Mouse (Mus musculus): ENCODE results near the gene Eps8. TPM values are rescaled to one million over a fixed set of nuclear protein-coding genes. Genes with fewer than 3 reads are reported as not detected.

Eps8 gene
- polyA plus RNA-seq, 1 experiment from 2014 or later: 27.0 TPM

DNA sequence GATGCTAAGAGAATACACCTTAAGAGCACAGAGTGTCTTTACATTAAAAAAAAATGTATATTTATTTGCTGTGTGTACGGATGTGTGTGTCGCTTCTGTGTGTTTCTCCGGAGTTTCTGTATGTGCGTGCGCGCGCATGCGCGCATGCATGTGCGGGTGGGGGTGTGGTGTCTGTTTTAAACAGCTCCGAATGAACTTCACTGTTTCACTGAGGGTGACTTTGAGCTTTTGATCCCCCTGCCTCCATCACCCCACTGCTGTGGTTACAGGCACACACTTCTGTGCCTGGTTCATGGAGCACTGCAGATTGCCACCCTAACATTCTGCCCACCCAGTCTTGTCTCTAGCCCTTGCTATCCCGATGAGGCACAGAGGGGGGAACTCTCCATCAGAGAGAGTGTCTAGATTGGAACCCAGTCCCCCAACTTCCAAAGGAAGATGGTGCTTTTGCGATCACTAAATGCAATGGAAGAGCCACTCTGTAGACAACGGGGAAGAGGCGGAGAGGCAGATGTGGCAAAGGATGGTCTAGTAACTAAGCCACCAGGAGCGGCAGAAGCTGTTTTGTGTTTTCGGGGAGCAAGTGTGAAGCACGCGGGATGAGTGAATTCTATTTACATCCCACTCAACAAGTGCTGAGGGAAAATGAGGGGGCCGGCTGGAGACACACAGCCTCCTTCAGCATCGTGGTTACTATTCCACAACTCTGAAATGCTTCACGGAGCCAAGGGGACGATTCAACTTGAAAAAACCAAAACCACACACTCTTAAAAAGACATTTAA lies 7.1 kb upstream of the Eps8 start:
- 84% methylated on average over 23 of the region's 23 CpGs for WGBS
- no peaks in the 10 kb centered on the region for H3K27me3 ChIP-seq
- no peaks in the 10 kb centered on the region for H3K9me3 ChIP-seq
- no peak overlapping the region for H3K4me3 ChIP-seq
- no peaks in the 10 kb centered on the region for H3K36me3 ChIP-seq
- H3K27ac ChIP-seq: no peak overlapping the region
- no peaks in the 10 kb centered on the region for H3K4me1 ChIP-seq
- H3K4me2 ChIP-seq: no peak overlapping the region
- H3K9ac ChIP-seq: no peak overlapping the region
- no peak for ATAC-seq (ENCODE audit: insufficient number of reproducible peaks, low FRiP score, low TSS enrichment, low read depth)

DNA sequence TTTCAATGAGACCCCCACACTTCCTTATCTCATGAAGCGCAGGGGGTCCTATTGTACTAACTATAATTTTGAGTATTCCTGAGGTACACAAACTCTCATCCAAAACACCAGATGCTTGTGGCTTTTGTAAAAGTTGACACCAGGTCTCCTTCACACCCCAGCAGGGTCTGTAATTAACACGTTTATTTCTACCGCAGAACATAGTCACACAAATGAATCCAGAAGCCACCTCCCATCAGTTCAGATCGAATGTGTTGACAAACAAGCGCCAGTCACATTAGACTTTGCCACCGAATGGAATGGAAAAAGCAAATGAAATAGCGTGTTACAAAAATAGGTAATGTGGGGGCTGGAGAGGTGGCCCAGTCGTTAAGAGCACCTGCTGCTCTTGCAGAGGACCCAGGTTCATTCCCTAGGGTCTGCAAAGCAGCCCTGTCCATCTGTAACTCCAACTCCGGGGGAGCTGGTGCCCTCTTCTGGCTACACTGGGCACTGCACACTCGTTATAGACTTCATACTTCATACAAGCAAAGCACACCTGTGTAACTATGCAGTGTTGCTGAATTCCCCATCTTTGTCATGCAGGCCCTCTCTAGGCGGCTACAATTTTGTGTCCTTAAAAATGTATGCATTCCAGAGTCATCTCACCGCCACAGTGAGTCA lies 3.9 kb upstream of the Eps8 start:
- Histone ChIP-seq H3K4me2 (no peak overlapping the region), H3K4me3 (no peak overlapping the region), H3K4me1 (no peaks in the 10 kb centered on the region), H3K9me3 (no peaks in the 10 kb centered on the region), H3K27ac (no peak overlapping the region), H3K36me3 (no peaks in the 10 kb centered on the region), H3K9ac (no peak overlapping the region), H3K27me3 (no peaks in the 10 kb centered on the region)
- 74% methylated on average over 12 of the region's 12 CpGs for WGBS
- no peak for ATAC-seq (ENCODE audit: insufficient number of reproducible peaks, low FRiP score, low TSS enrichment, low read depth)

DNA sequence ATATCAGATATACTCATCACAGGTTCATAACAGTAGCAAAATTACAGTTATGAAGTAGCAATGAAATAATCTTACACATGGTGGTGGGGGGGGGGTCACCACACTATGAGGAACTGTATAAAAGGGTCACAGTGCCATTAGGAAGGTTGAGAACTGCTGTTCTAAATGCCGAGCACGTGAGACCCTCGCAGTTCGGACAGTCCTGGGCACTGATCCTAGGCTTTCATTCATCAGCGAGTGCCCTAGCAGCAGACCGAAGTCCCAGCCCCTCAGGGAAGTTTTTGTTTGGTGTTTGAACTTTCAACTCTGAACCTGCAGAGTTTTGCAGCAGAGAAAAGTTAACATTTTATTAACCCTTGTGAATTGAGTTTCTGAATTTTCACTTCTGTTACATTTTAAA lies 2.5 kb upstream of the Eps8 start:
- H3K27ac ChIP-seq: no peak overlapping the region
- 78% methylated on average over 6 of the region's 6 CpGs for WGBS
- no peaks in the 10 kb centered on the region for H3K9me3 ChIP-seq
- H3K27me3 ChIP-seq: no peaks in the 10 kb centered on the region
- no peaks in the 10 kb centered on the region for H3K36me3 ChIP-seq
- H3K4me2 ChIP-seq: no peak overlapping the region
- H3K4me3 ChIP-seq: no peak overlapping the region
- ATAC-seq (ENCODE audit: insufficient number of reproducible peaks, low FRiP score, low TSS enrichment, low read depth): no peak
- H3K4me1 ChIP-seq: no peaks in the 10 kb centered on the region
- H3K9ac ChIP-seq: no peak overlapping the region

DNA sequence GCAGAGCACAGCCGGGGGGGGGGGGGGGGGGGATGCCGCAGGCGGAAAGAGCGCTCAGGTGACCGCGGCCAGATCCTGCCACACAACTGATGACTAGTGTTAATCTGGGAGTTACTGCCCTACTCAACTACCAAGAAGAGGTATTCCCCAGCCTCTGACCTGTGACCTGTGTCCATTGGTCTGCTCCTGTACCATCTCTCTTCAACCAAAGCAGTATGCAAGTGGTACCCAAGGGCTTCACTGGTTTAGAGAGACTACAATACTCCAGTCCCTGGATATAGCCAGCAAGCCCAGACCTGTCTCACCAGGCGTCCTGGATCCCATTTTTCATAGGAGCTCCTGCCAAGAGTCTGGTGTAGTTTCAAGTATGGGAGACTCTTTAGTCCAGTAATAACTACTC lies 5.1 kb downstream of the Eps8 start:
- 30% methylated on average over 2 of the region's 7 CpGs for WGBS
- Histone ChIP-seq H3K36me3 (no peaks in the 10 kb centered on the region), H3K9ac (no peak overlapping the region), H3K27me3 (no peaks in the 10 kb centered on the region), H3K27ac (no peak overlapping the region), H3K4me1 (peaks cover 8% of the 10 kb centered on the region; the same call in 1 of the 2 replicates), H3K4me3 (peak overlapping the region; percentile 68), H3K9me3 (no peaks in the 10 kb centered on the region), H3K4me2 (peak overlapping the region; percentile 96)
- no peak for ATAC-seq (ENCODE audit: insufficient number of reproducible peaks, low FRiP score, low TSS enrichment, low read depth)

DNA sequence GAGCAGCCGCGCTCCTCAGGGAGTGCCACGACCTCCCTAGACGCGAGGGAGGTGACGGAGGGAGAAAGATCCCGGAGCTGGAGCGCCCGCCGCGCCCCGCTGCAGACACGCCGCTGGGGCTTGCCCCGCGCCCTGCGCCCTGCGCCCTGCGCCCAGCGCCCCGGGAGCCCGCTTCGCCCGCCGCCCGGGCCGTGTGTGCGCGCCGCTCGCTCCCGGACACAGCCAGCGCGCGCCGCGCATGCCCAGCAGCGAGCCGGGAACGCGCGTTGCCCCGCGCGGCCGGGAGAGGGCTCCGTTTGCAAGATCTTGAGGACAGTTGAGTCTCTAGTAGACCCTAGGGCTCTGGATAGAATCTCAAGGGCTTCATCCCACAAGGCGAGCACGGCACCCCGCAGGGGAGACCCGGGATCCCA lies 5.6 kb downstream of the Eps8 start:
- Histone ChIP-seq H3K4me1 (peaks cover 8% of the 10 kb centered on the region; the same call in 1 of the 2 replicates), H3K27me3 (no peaks in the 10 kb centered on the region), H3K9ac (peak overlapping the region; percentile 59), H3K27ac (peak overlapping the region; percentile 68; the same call in 1 of the 2 replicates), H3K4me2 (peak overlapping the region; percentile 96), H3K9me3 (no peaks in the 10 kb centered on the region), H3K36me3 (no peaks in the 10 kb centered on the region), H3K4me3 (peak overlapping the region; percentile 68)
- WGBS: under 1% methylated on average over 45 of the region's 51 CpGs
- ATAC-seq (ENCODE audit: insufficient number of reproducible peaks, low FRiP score, low TSS enrichment, low read depth): peak; percentile 59; the same call in 1 of the 2 replicates

DNA sequence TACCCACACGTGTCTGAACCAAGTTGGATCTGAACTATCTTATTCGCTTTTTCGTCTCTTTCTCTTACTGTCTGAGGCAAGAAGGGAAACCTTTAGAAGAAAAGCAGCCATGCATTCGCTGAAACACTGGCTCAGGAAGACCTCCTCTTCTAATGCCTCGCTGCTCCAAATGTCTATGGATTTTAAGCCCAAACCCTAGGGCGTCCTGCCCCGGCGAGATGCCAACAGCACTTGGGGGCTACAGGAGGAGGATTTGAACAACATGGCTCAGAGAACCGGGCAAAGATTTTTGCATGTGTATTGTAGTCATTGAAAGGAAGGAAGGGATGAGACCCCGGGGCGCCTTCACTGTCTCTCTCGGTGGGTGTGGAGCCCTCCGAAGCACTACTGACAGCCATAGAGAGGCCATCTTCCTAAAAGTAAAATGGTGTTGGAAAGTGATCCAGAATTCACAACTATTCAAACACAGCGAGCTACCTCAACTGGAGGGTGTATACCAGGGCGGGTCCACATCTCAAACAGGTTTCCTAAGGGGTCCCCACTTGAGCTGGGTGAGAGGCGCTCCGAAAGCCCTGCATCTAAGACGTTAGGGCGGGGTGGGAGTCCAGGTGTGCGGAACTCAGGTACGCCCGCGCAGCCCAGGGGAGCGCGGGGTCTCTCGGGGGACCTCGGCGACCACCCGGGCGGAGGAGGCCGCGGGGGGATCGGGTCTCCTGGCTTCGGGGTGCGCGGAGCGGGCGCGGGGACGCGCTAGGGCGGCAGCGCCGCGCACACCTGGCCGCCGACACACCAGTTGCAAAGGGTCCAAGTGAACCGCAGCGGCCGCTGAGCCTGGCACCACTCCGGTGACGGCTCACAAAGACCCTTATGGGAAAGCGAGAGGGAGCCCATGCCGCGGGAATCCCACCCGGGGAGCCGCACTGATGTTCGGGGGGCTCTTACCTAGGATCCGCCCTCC lies 6.3 kb downstream of the Eps8 start:
- no peaks in the 10 kb centered on the region for H3K27me3 ChIP-seq
- H3K4me3 ChIP-seq: peak overlapping the region; percentile 68
- H3K9me3 ChIP-seq: no peaks in the 10 kb centered on the region
- peak overlapping the region; percentile 68 for H3K27ac ChIP-seq
- peak overlapping the region; percentile 96 for H3K4me2 ChIP-seq
- no peaks in the 10 kb centered on the region for H3K36me3 ChIP-seq
- ATAC-seq (ENCODE audit: insufficient number of reproducible peaks, low FRiP score, low TSS enrichment, low read depth): peak; percentile 30; the same call in 1 of the 2 replicates
- WGBS: under 1% methylated on average over 55 of the region's 59 CpGs
- H3K4me1 ChIP-seq: peaks cover 8% of the 10 kb centered on the region; the same call in 1 of the 2 replicates
- peak overlapping the region; percentile 59 for H3K9ac ChIP-seq

DNA sequence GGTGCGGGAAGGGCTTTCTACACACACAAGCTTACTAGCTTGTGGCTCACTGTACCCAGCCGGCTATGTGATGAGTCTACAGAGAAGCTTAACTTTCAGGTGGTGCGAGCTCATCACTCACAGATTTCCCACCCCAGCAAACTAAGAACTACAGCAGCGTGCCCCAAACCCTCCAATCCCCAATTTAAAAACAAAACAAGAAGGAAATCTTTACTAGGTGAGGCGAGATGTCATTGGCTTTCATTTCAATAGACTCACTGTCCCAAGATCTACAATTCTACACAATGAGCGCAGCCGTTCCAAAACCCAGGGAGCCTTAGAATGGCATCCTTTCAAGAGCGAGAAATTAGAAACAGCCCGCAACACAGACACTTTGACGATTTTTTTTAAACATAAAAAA lies 7.0 kb downstream of the Eps8 start:
- Histone ChIP-seq H3K9ac (no peak overlapping the region), H3K27me3 (no peaks in the 10 kb centered on the region), H3K4me3 (peak overlapping the region; percentile 68), H3K9me3 (no peaks in the 10 kb centered on the region), H3K4me2 (peak overlapping the region; percentile 96), H3K27ac (peak overlapping the region; percentile 68), H3K36me3 (no peaks in the 10 kb centered on the region), H3K4me1 (peaks cover 8% of the 10 kb centered on the region; the same call in 1 of the 2 replicates)
- 16% methylated on average over 10 of the region's 10 CpGs for WGBS
- ATAC-seq (ENCODE audit: insufficient number of reproducible peaks, low FRiP score, low TSS enrichment, low read depth): no peak

DNA sequence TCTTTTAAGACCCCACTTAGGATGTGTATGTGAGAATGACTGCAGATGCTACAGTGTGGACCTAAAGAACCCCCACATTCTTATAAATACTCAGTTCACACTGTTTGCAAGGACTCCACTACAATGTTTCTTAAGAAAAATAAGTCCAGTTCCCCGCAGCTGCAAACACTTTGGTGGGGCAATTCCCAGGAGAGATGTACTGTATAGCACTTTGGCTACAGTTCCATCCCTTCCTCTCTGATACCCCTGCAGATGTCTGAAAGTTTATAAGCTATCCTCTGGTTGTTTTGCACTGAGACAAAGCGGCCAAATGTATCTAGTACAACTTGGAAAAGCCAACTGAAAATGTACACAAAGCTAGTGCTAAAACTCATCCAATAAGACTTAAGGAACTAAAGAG lies 8.0 kb downstream of the Eps8 start:
- Histone ChIP-seq H3K4me2 (peak overlapping the region; percentile 10; the same call in 1 of the 2 replicates), H3K27me3 (no peaks in the 10 kb centered on the region), H3K27ac (no peak overlapping the region), H3K4me1 (peaks cover 8% of the 10 kb centered on the region; the same call in 1 of the 2 replicates), H3K9ac (no peak overlapping the region), H3K4me3 (0 out of 2 replicates have a peak overlapping the region, but pooled peaks have one; percentile 68), H3K9me3 (no peaks in the 10 kb centered on the region), H3K36me3 (no peaks in the 10 kb centered on the region)
- WGBS: 56% methylated on average over 2 of the region's 2 CpGs
- ATAC-seq (ENCODE audit: insufficient number of reproducible peaks, low FRiP score, low TSS enrichment, low read depth): 0 out of 2 replicates have a peak, but pooled peaks have one; percentile 59

DNA sequence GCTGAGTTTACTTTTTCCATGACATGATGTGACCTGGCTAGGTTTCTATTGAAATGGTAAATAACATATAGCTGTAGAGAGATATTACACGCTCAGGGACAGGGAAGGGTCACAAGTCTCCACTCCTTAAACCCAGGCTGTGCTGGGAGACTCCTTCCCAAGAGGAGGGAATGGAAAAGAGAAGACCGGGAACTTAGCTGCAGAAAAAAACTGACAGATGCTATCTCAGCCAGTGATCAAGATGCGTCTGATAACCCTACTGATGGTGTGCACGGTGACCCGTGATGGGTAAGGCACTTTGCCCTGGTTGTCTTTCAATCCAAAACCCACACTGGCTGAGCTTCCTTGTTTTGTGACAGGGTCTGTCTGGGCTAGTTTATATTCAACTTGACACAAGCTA lies 9.8 kb downstream of the Eps8 start:
- WGBS: 83% methylated on average over 5 of the region's 5 CpGs

DNA sequence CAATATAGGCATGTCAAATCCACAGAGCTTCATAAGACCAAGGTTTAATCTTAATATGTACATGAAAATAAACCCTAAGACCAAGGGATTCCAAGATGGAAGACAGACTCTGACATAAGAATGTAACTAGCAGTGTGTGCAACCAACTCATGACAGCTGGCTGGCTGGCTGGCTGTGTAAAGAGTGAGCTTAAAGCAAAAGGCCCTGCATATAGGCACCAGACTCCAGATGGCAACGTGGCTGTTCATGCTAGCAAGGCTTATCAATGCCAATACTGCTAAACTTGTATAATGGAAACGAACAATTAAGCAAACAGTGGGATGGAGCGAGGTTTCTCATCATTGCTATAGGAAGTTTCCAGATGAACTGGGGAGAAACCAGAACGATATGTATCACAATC lies 10.9 kb downstream of the Eps8 start:
- Histone ChIP-seq H3K36me3 (no peaks in the 10 kb centered on the region), H3K4me3 (no peak overlapping the region), H3K9me3 (no peaks in the 10 kb centered on the region), H3K27ac (no peak overlapping the region), H3K27me3 (no peaks in the 10 kb centered on the region), H3K9ac (no peak overlapping the region), H3K4me2 (no peak overlapping the region), H3K4me1 (peaks cover 5% of the 10 kb centered on the region; the same call in 1 of the 2 replicates)
- WGBS: 79% methylated on average over 4 of the region's 4 CpGs
- ATAC-seq (ENCODE audit: insufficient number of reproducible peaks, low FRiP score, low TSS enrichment, low read depth): no peak

More for the DNA sequence above, 9.8 kb downstream of the Eps8 start:
- H3K4me3 ChIP-seq: no peak overlapping the region
- H3K4me1 ChIP-seq: peaks cover 8% of the 10 kb centered on the region; the same call in 1 of the 2 replicates
- H3K36me3 ChIP-seq: no peaks in the 10 kb centered on the region
- H3K27me3 ChIP-seq: no peaks in the 10 kb centered on the region
- H3K9me3 ChIP-seq: no peaks in the 10 kb centered on the region
- ATAC-seq (ENCODE audit: insufficient number of reproducible peaks, low FRiP score, low TSS enrichment, low read depth): no peak
- H3K9ac ChIP-seq: no peak overlapping the region
- H3K27ac ChIP-seq: no peak overlapping the region
- no peak overlapping the region for H3K4me2 ChIP-seq

DNA sequence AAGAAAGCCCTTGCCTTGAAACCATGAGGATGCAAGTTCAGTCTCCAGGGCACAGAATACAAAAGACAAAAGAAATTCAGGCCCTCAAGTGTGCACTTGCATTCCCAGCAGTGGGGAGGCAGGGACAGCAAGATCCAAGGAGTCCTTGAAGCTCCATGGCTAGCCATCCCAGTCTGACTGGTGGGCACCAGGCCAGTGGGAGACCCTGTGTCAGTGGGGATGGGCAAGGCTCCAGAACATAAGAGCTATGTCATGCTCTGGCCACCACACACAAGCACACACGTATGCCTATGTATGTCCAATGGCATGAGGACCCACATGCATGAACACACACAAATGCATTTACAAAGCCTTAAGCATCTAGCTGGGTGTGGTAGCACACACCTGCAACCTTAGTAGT lies 13.0 kb downstream of the Eps8 start:
- Histone ChIP-seq H3K9ac (no peak overlapping the region), H3K27ac (no peak overlapping the region), H3K4me2 (no peak overlapping the region), H3K36me3 (no peaks in the 10 kb centered on the region), H3K9me3 (no peaks in the 10 kb centered on the region), H3K4me1 (no peaks in the 10 kb centered on the region; the same call in 1 of the 2 replicates), H3K27me3 (no peaks in the 10 kb centered on the region), H3K4me3 (no peak overlapping the region)
- WGBS: 74% methylated on average over 1 of the region's 1 CpGs
- ATAC-seq (ENCODE audit: insufficient number of reproducible peaks, low FRiP score, low TSS enrichment, low read depth): no peak

Data from limb, embryonic 15.5 days (tissue).